Comparison of ENCODE assay signal across 25 mouse cellular contexts in the genomic region with DNA sequence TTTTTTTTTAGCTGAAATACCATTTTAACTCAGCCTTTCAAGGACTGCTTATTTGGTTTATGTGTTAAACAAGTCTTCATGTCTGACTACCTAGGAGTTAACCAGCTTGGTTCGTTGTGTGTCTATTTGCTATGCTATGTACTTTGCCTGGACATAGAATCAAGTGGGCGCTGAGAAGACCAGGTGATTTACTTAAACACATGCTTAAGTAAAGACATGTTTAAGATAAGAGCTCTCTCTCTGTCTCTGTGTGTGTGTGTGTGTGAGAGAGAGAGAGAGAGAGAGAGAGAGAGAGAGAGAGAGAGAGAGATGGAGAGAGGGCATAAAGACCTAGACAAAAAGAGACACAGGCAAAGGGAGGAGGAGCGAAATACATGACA.
DNase-seq lines count a peak whose midpoint lies in the region; ATAC-seq and TF ChIP-seq lines count a peak whose summit lies in the region.
"Had no signal": no experiment of that assay in that cellular context is flagged by ENCODE, and none has a peak within 500 bp of the region (broad histone marks: within the 10 kb centered on the region; RNA-seq: fewer than 3 reads in every experiment).

No protein-coding gene starts in this region.

- 56% methylated on average over 3 of the region's 3 CpGs for WGBS in kidney, embryonic 15.5 days
- 47% methylated on average over 3 of the region's 3 CpGs for WGBS in kidney, postnatal 0 days
- 78% methylated on average over 3 of the region's 3 CpGs for WGBS in kidney, adult 2 months
- WGBS in intestine, embryonic 15.5 days, result 55% methylated on average over 3 of the region's 3 CpGs
- WGBS in intestine, embryonic 16.5 days, result 63% methylated on average over 3 of the region's 3 CpGs

- no peak for TF ChIP-seq CTCF in kidney, postnatal 0 days (IDR thresholded peaks at IDR 0.05; ENCODE audit: low read depth)
- no peak for TF ChIP-seq CTCF in kidney, adult 2 months (conservative IDR thresholded peaks at IDR 0.05; ENCODE audit: insufficient read depth, insufficient read length, low read depth, low read length)
- TF ChIP-seq CTCF in layer of hippocampus, adult 2 months (conservative IDR thresholded peaks at IDR 0.05), result no peak

- H3K4me1 ChIP-seq in kidney, embryonic 15.5 days, result peaks cover 12% of the 10 kb centered on the region; the same call in 1 of the 2 replicates
- no peaks in the 10 kb centered on the region; the same call in 1 of the 2 replicates for H3K4me1 ChIP-seq in kidney, postnatal 0 days (replicated peaks; ENCODE audit: insufficient read depth, low read length)
- no peaks in the 10 kb centered on the region for H3K4me1 ChIP-seq in kidney, adult 2 months (ENCODE audit: control insufficient read depth, insufficient read depth, low read length)
- no peaks in the 10 kb centered on the region for H3K4me1 ChIP-seq in intestine, embryonic 15.5 days (replicated peaks)
- 0 out of 2 replicates have a peak, but pooled peaks cover 8% of the 10 kb centered on the region for H3K4me1 ChIP-seq in intestine, embryonic 16.5 days (ENCODE audit: control insufficient read depth, insufficient read depth, low read length)
- H3K4me1 ChIP-seq: forebrain, embryonic 10.5 days; forebrain, embryonic 12.5 days had no signal

- H3K36me3 ChIP-seq in kidney, embryonic 15.5 days, result no peaks in the 10 kb centered on the region
- H3K36me3 ChIP-seq in kidney, postnatal 0 days (ENCODE audit: insufficient read depth, low read length), result no peaks in the 10 kb centered on the region
- H3K36me3 ChIP-seq in kidney, adult 2 months (ENCODE audit: control insufficient read depth, insufficient read depth, low read length), result no peaks in the 10 kb centered on the region
- no peaks in the 10 kb centered on the region for H3K36me3 ChIP-seq in intestine, embryonic 15.5 days
- no peaks in the 10 kb centered on the region for H3K36me3 ChIP-seq in intestine, embryonic 16.5 days (ENCODE audit: control insufficient read depth, insufficient read depth, low read length)
- H3K36me3 ChIP-seq: embryonic facial prominence, embryonic 13.5 days; embryonic facial prominence, embryonic 15.5 days; forebrain, embryonic 10.5 days; forebrain, embryonic 12.5 days; G1E had no signal

- no peak for DNase-seq in kidney, adult 9 months
- DNase-seq in kidney, postnatal 0 days (ENCODE audit: low spot score), result peak; percentile 5
- no peak for DNase-seq in kidney, adult 2 months
- DNase-seq in layer of hippocampus, adult 2 months (ENCODE audit: low spot score in 2 of 2), result no peak
- DNase-seq in embryo, embryonic 11 days, result no peak
- DNase-seq: cerebellum, adult 11-12 months; cerebellum, adult 2 months; cerebellum, adult 9-10 months; cerebellum, postnatal 10 days; cerebellum, postnatal 25 days had no signal

- no peak overlapping the region for H3K4me2 ChIP-seq in kidney, embryonic 15.5 days
- no peak overlapping the region for H3K4me2 ChIP-seq in kidney, postnatal 0 days (ENCODE audit: low read length)
- no peak overlapping the region for H3K4me2 ChIP-seq in intestine, embryonic 15.5 days (replicated peaks)
- no peak overlapping the region for H3K4me2 ChIP-seq in intestine, embryonic 16.5 days (ENCODE audit: low read depth, low read length)
- H3K4me2 ChIP-seq: embryonic facial prominence, embryonic 13.5 days; embryonic facial prominence, embryonic 15.5 days; forebrain, embryonic 12.5 days had no signal

- H3K9ac ChIP-seq in kidney, embryonic 15.5 days, result no peak overlapping the region
- no peak overlapping the region for H3K9ac ChIP-seq in kidney, postnatal 0 days (ENCODE audit: low read depth, low read length)
- no peak overlapping the region for H3K9ac ChIP-seq in intestine, embryonic 15.5 days
- no peak overlapping the region for H3K9ac ChIP-seq in intestine, embryonic 16.5 days (ENCODE audit: low read depth, low read length)
- H3K9ac ChIP-seq: embryonic facial prominence, embryonic 13.5 days; embryonic facial prominence, embryonic 15.5 days; forebrain, embryonic 12.5 days had no signal

- 0 out of 2 replicates have a peak, but pooled peaks have one; percentile 3 for ATAC-seq in kidney, embryonic 15.5 days (replicated peaks; ENCODE audit: low FRiP score)
- ATAC-seq in kidney, postnatal 0 days (replicated peaks; ENCODE audit: low FRiP score, low read depth), result no peak
- peak; percentile 74 for ATAC-seq in intestine, embryonic 15.5 days
- peak; percentile 60 for ATAC-seq in intestine, embryonic 16.5 days
- ATAC-seq: activated CD4-positive, CD25-positive, alpha-beta regulatory T cell, adult 4 months; CD4-positive, CD25-positive, alpha-beta regulatory T cell, adult 4 months; forebrain, embryonic 14.5 days; forebrain, embryonic 16.5 days had no signal

- peak overlapping the region; percentile 63; the same call in 1 of the 2 replicates for H3K27ac ChIP-seq in kidney, embryonic 15.5 days
- no peak overlapping the region for H3K27ac ChIP-seq in kidney, postnatal 0 days
- no peak overlapping the region for H3K27ac ChIP-seq in kidney, adult 2 months (ENCODE audit: insufficient read depth, low read depth, low read length)
- no peak overlapping the region for H3K27ac ChIP-seq in intestine, embryonic 15.5 days
- H3K27ac ChIP-seq in intestine, embryonic 16.5 days (ENCODE audit: low read length), result no peak overlapping the region
- no peak overlapping the region for H3K27ac ChIP-seq in layer of hippocampus, adult 2 months
- H3K27ac ChIP-seq: embryonic facial prominence, embryonic 13.5 days; embryonic facial prominence, embryonic 15.5 days; forebrain, embryonic 10.5 days; forebrain, embryonic 12.5 days had no signal

- H3K9me3 ChIP-seq in kidney, embryonic 15.5 days (replicated peaks), result no peaks in the 10 kb centered on the region
- H3K9me3 ChIP-seq in kidney, postnatal 0 days (replicated peaks; ENCODE audit: low read length), result no peaks in the 10 kb centered on the region
- no peaks in the 10 kb centered on the region for H3K9me3 ChIP-seq in intestine, embryonic 15.5 days
- no peaks in the 10 kb centered on the region for H3K9me3 ChIP-seq in intestine, embryonic 16.5 days (ENCODE audit: control insufficient read depth, low read length)
- H3K9me3 ChIP-seq: embryonic facial prominence, embryonic 13.5 days; embryonic facial prominence, embryonic 15.5 days; forebrain, embryonic 10.5 days; forebrain, embryonic 12.5 days; G1E had no signal

- no peak for TF ChIP-seq POLR2A in kidney, adult 2 months (IDR thresholded peaks at IDR 0.05; ENCODE audit: low read depth, low read length)

- no peak overlapping the region for H3K4me3 ChIP-seq in kidney, embryonic 15.5 days (replicated peaks)
- no peak overlapping the region for H3K4me3 ChIP-seq in kidney, postnatal 0 days (replicated peaks; ENCODE audit: low read depth, low read length)
- no peak overlapping the region for H3K4me3 ChIP-seq in kidney, adult 2 months (ENCODE audit: insufficient read depth, low read depth, low read length)
- H3K4me3 ChIP-seq in intestine, embryonic 15.5 days (replicated peaks), result no peak overlapping the region
- H3K4me3 ChIP-seq in intestine, embryonic 16.5 days (ENCODE audit: low read length), result no peak overlapping the region
- H3K4me3 ChIP-seq in layer of hippocampus, adult 2 months, result no peak overlapping the region
- H3K4me3 ChIP-seq: embryonic facial prominence, embryonic 13.5 days; embryonic facial prominence, embryonic 15.5 days; erythroblast, embryonic 14.5 days; forebrain, embryonic 10.5 days; forebrain, embryonic 12.5 days had no signal

- no peaks in the 10 kb centered on the region for H3K27me3 ChIP-seq in kidney, embryonic 15.5 days
- no peaks in the 10 kb centered on the region for H3K27me3 ChIP-seq in kidney, postnatal 0 days (ENCODE audit: insufficient read depth, low read length)
- H3K27me3 ChIP-seq in kidney, adult 2 months (replicated peaks; ENCODE audit: control insufficient read depth, insufficient read depth, low read length), result no peaks in the 10 kb centered on the region
- H3K27me3 ChIP-seq in intestine, embryonic 15.5 days (replicated peaks), result no peaks in the 10 kb centered on the region
- H3K27me3 ChIP-seq in intestine, embryonic 16.5 days (replicated peaks; ENCODE audit: control insufficient read depth, insufficient read depth, low read length), result no peaks in the 10 kb centered on the region
- H3K27me3 ChIP-seq: CH12.LX; embryonic facial prominence, embryonic 13.5 days; embryonic facial prominence, embryonic 15.5 days; forebrain, embryonic 12.5 days; Patski had no signal
